Mouse (Mus musculus) layer of hippocampus, postnatal 36 days (tissue): Measurements from ENCODE around the gene Ms4a7. TPM values are rescaled to one million over a fixed set of nuclear protein-coding genes. Genes with fewer than 3 reads are reported as not detected.

ENCODE experiments used
- total RNA-seq, 2 experiments: library from RNA; stranded (reverse); gene quantifications; 2 replicates each; pipeline ENCODE4 v1.2.3; 2021

Gene Ms4a7
- total RNA-seq, 2 experiments from 2014 or later = 0.30 to 0.35 TPM

Other genes starting within 250 kb of the Ms4a7 start
- not detected for gene 1700017D01Rik, start 205.3 kb downstream of the Ms4a7 start, total RNA-seq
- not detected for gene 1700025F22Rik, start 170.8 kb downstream of the Ms4a7 start, total RNA-seq
- gene Ms4a13, start 139.4 kb downstream of the Ms4a7 start, total RNA-seq = not detected
- not detected for gene Ms4a12, start 103.7 kb downstream of the Ms4a7 start, total RNA-seq
- gene Ms4a1, start 69.9 kb downstream of the Ms4a7 start, total RNA-seq = not detected
- gene Ms4a5, start 52.3 kb downstream of the Ms4a7 start, total RNA-seq = not detected
- gene Ms4a14, start 21.7 kb downstream of the Ms4a7 start, total RNA-seq = not detected
- gene Ms4a4a, start 39.4 kb upstream of the Ms4a7 start, total RNA-seq = under 1 TPM; 0.57 to 0.78 TPM
- not detected for gene Ms4a4c, start 68.6 kb upstream of the Ms4a7 start, total RNA-seq
- not detected for gene Ms4a4b, start 107.4 kb upstream of the Ms4a7 start, total RNA-seq
- 1 to 10 TPM; 1.2 to 2.3 TPM for gene Ms4a6c, start 133.2 kb upstream of the Ms4a7 start, total RNA-seq
- under 1 TPM; 0.30 to 0.57 TPM for gene Gm8369, start 149.8 kb upstream of the Ms4a7 start, total RNA-seq
- gene Ms4a6b, start 180.4 kb upstream of the Ms4a7 start, total RNA-seq = 1 to 10 TPM; 1.7 to 3.2 TPM
- gene Ms4a4d, start 200.7 kb upstream of the Ms4a7 start, total RNA-seq = not detected